Mouse (Mus musculus) kidney, postnatal 0 days (tissue): Measurements from ENCODE around the gene Dnajc11. TPM values are rescaled to one million over a fixed set of nuclear protein-coding genes. Genes with fewer than 3 reads are reported as not detected.

Experiments used
- ATAC-seq: fragments of 200-750 bp; cut with Nextera tagmentation; replicated peaks from 2 replicates; pipeline ENCODE4 v1.8.0; 2017; ENCODE audit warnings: low read depth, moderate number of reproducible peaks, moderate TSS enrichment, moderate library complexity; ENCODE audit not compliant: low FRiP score
- DNase-seq: peaks from one replicate; pipeline ENCODE4 v3.0.0-alpha.2; 2016; ENCODE audit warnings: low spot score
- H3K27ac ChIP-seq: fragments of 300-500 bp; sonication (generic); 2 replicates; pipeline ENCODE4 v1.5.1; 2014; ENCODE audit warnings: mild to moderate bottlenecking
- H3K27me3 ChIP-seq: fragments of 300-500 bp; sonication (generic); 2 replicates; pipeline ENCODE4 v1.6.1; 2014; ENCODE audit warnings: low read length, mixed read lengths; ENCODE audit not compliant: insufficient read depth
- H3K36me3 ChIP-seq: fragments of 300-500 bp; sonication (generic); 2 replicates; pipeline ENCODE4 v1.6.1; 2014; ENCODE audit warnings: low read length, mixed read lengths; ENCODE audit not compliant: insufficient read depth
- H3K4me1 ChIP-seq: fragments of 300-500 bp; sonication (generic); replicated peaks from 2 replicates; pipeline ENCODE4 v1.6.1; 2014; ENCODE audit warnings: antibody characterized with exemption, low read length, mixed read lengths; ENCODE audit not compliant: insufficient read depth
- H3K4me2 ChIP-seq: fragments of 300-500 bp; sonication (generic); 2 replicates; pipeline ENCODE4 v1.6.1; 2014; ENCODE audit warnings: mild to moderate bottlenecking, low read length, moderate library complexity, mixed read lengths
- H3K4me3 ChIP-seq: fragments of 300-500 bp; sonication (generic); replicated peaks from 2 replicates; pipeline ENCODE4 v1.5.1; 2014; ENCODE audit warnings: low read depth, low read length
- H3K9ac ChIP-seq: fragments of 300-500 bp; sonication (generic); 2 replicates; pipeline ENCODE4 v1.6.1; 2014; ENCODE audit warnings: low read depth, low read length
- H3K9me3 ChIP-seq: fragments of 300-500 bp; sonication (generic); replicated peaks from 2 replicates; pipeline ENCODE4 v1.6.1; 2016; ENCODE audit warnings: low read length, inconsistent platforms, mixed read lengths
- CTCF ChIP-seq: IDR thresholded peaks from 2 replicates; pipeline ENCODE4 v1.5.1; 2016; ENCODE audit warnings: antibody characterized with exemption, low read depth, mild to moderate bottlenecking, moderate library complexity
- WGBS: fragments of 180-500 bp; shearing (Covaris S2); extraction: QIAGEN DNeasy Blood & Tissue Kit; methylation state at CpG from one replicate; pipeline ENCODE4 v1.1.7; 2014; 5-methylcytosine and 5-hydroxymethylcytosine counted together
- polyA plus RNA-seq: library from polyadenylated mRNA; unstranded; fragments of >200 nt; fragmentation: Nextera tagmentation; extraction: Ambion mirVana; gene quantifications from 2 replicates; pipeline ENCODE4 v1.2.1, GENCODE M21; 2015

Gene Dnajc11
- polyA plus RNA-seq, 1 experiment from 2014 or later: 48.4 TPM

DNA sequence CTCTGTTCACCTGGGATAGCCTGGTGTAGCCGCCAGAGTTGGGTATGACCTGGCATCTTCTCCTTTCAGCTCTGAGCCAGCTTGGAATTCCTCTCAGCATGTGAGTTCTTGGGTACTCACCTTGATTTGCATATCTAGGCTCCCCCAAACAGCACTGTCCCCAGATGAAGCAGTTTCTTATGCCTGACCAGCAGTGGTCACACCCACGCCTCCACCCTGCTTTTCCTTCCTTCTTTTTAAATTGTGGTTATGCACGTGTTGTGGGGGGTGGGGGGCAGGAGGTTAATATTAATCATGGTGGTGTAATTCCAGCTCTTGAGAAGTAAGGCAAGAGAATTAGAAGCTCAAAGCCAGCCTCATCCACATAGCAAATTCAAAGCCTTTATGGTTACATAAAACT, 29.3 kb downstream of the Dnajc11 start:
- Histone ChIP-seq H3K36me3 (peaks cover 41% of the 10 kb centered on the region), H3K27me3 (no peaks in the 10 kb centered on the region), H3K4me1 (no peaks in the 10 kb centered on the region), H3K9me3 (no peaks in the 10 kb centered on the region), H3K4me3 (no peak overlapping the region), H3K27ac (no peak overlapping the region), H3K4me2 (no peak overlapping the region), H3K9ac (no peak overlapping the region)
- DNase-seq: no peak
- TF ChIP-seq CTCF: no peak
- ATAC-seq: no peak
- 74% methylated on average over 3 of the region's 3 CpGs for WGBS

DNA sequence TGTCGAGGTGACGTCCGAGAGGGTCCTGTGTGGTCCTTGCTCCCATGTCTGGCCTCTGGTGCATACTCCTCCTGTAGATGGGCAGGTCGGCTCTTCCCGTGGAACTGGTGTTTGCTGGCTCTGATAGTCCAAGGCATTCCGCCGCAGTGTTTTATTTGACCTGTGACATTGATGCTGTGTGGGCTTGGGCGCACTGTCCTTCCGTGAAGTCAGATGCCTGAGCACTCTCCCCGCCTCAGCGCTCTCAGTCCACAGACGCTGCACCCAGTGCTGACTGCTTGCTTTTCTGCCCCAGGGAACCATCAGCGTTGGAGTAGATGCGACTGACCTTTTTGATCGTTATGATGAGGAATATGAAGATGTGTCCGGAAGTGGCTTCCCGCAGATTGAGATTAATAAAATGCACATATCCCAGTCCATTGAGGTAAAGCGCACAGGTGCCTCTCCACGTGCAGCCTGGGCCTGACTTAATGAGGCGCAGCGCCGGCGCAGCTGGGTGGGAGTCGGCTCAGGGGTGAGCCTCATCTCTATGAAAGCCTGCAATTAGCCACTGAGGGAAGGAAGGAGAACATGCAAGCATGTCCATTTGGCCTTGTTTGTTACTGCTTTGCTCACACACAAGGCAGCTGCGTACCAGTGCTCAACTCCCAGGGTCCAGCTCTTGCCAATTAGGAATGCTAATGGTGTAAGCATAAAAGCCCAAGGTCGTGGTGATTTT, 34.9 kb downstream of the Dnajc11 start:
- Histone ChIP-seq H3K9me3 (no peaks in the 10 kb centered on the region), H3K4me2 (no peak overlapping the region), H3K9ac (no peak overlapping the region), H3K36me3 (peaks cover 24% of the 10 kb centered on the region; the same call in 1 of the 2 replicates), H3K4me3 (no peak overlapping the region), H3K27me3 (no peaks in the 10 kb centered on the region), H3K4me1 (no peaks in the 10 kb centered on the region), H3K27ac (peak overlapping the region; percentile 0; the same call in 1 of the 2 replicates)
- WGBS: 49% methylated on average over 26 of the region's 26 CpGs
- 0 out of 2 replicates have a peak, but pooled peaks have one; percentile 33 for ATAC-seq
- no peak for TF ChIP-seq CTCF
- peak; percentile 42 for DNase-seq

DNA sequence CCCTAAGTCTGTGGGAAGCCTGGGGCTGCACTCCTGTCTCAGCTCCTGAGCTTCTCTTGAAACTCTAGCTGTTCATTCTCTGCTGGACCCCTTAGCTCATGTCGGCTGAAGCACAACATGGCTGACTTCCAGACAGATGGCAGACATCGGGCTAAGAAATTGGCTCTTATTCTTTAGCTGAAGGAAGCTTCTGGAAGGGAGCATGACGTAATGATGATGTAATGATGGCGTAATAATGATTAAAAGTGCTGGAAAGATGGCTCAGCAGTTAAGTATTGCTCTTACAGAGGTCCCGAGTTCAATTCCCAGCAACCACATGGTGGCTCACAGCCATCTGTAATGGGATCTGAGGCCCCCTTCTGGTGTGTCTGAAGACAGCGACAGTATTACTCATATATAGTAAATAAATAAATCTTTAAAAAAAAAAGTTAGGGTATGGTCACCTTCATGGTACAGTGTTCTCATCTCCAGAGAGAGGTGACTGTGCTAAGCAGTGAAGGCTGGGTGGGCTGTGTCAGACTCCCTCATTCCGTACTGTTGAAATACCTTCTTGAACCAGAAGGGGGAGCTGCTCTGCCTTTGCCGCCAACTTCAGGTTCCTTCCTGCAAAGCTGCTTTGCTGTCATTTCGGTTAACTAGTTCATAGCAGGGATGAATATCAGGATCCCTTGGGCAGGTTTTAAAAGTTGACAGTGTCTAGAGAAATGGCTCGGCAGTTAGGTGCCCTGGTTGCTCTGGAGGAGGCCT, 38.9 kb downstream of the Dnajc11 start:
- no peaks in the 10 kb centered on the region for H3K27me3 ChIP-seq
- no peaks in the 10 kb centered on the region for H3K4me1 ChIP-seq
- ATAC-seq: no peak
- H3K4me3 ChIP-seq: no peak overlapping the region
- peak; percentile 69 for DNase-seq
- no peaks in the 10 kb centered on the region for H3K9me3 ChIP-seq
- no peak overlapping the region for H3K9ac ChIP-seq
- H3K36me3 ChIP-seq: peaks cover 27% of the 10 kb centered on the region
- no peak overlapping the region for H3K4me2 ChIP-seq
- TF ChIP-seq CTCF: peak; percentile 71
- 65% methylated on average over 10 of the region's 10 CpGs for WGBS
- no peak overlapping the region for H3K27ac ChIP-seq

DNA sequence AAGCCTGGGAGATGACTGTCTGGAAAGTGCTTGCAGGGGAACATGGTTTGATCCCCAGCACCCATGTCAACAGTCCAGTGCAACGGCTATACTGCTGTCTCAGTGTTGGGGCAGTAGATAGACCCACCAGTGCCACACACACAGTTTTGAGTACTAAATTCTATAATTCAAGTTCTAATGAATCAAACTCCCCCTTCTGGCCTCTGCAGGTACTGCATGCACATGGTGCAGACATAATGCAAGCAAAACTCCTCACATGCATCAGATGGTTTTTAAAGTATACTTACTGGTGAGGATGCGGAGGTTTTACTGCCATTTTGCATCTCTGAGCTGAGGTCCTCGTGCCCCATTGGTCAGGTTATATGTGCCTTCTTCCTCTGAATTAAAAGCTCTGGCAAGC, 42.0 kb downstream of the Dnajc11 start:
- no peaks in the 10 kb centered on the region for H3K9me3 ChIP-seq
- no peak overlapping the region for H3K9ac ChIP-seq
- H3K4me3 ChIP-seq: no peak overlapping the region
- TF ChIP-seq CTCF: peak; percentile 71
- H3K36me3 ChIP-seq: peaks cover 38% of the 10 kb centered on the region
- H3K27me3 ChIP-seq: no peaks in the 10 kb centered on the region
- DNase-seq: no peak
- H3K4me1 ChIP-seq: peaks cover 4% of the 10 kb centered on the region; the same call in 1 of the 2 replicates
- no peak overlapping the region for H3K27ac ChIP-seq
- ATAC-seq: no peak
- no peak overlapping the region for H3K4me2 ChIP-seq
- 96% methylated on average over 3 of the region's 3 CpGs for WGBS

DNA sequence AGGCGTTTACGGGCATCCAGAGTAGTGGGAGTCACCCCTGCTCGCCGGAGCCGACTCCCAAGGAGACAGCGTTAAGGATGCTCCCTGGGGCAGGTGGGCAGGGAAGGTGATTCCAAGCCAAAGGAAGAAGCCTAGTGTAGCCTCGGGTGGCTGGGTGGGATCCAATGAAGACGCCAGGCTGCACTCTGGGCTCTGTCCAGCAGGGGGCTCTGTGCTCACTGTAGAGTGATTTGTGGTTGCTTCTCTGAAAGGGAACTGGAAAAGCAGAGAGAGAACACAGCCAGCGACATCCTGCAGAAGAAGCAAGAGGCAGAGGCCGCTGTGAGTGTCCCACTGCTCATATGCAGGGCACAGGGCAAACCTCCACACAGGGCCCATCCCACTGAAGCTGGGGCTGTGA, 44.3 kb downstream of the Dnajc11 start:
- Histone ChIP-seq H3K4me3 (no peak overlapping the region), H3K4me1 (peaks cover 4% of the 10 kb centered on the region; the same call in 1 of the 2 replicates), H3K36me3 (peaks cover 35% of the 10 kb centered on the region), H3K9me3 (no peaks in the 10 kb centered on the region), H3K27ac (no peak overlapping the region), H3K27me3 (no peaks in the 10 kb centered on the region), H3K4me2 (no peak overlapping the region), H3K9ac (no peak overlapping the region)
- WGBS: 23% methylated on average over 10 of the region's 10 CpGs
- peak; percentile 89 for TF ChIP-seq CTCF
- ATAC-seq: no peak
- peak; percentile 87 for DNase-seq

DNA sequence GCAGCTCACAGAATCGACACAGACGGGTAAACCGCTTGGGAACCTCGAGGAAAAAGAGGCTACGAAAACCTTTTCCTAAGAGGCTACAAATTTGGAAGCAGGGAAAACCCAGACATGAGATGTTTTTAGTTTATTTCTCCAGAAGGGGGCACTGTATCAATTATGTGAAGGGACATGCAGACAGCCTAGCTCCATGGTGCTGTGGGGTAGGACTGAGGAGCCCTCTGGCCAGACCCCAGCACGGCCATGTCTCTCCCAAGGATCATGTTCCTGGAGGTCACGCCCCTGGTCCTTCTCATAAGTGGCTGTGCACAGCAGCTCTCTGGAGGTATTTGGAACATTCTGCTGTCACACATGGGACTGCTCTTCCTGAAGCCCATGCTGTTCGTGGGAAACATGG, 47.2 kb downstream of the Dnajc11 start:
- H3K9ac ChIP-seq: no peak overlapping the region
- no peak overlapping the region for H3K27ac ChIP-seq
- no peak for DNase-seq
- H3K9me3 ChIP-seq: no peaks in the 10 kb centered on the region
- 69% methylated on average over 8 of the region's 8 CpGs for WGBS
- H3K27me3 ChIP-seq: no peaks in the 10 kb centered on the region
- no peak for ATAC-seq
- TF ChIP-seq CTCF: peak; percentile 46
- peaks cover 23% of the 10 kb centered on the region for H3K36me3 ChIP-seq
- H3K4me3 ChIP-seq: no peak overlapping the region
- H3K4me1 ChIP-seq: peaks cover 4% of the 10 kb centered on the region; the same call in 1 of the 2 replicates
- H3K4me2 ChIP-seq: no peak overlapping the region
